Mouse (Mus musculus) activated CD4-positive, CD25-positive, alpha-beta regulatory T cell (primary cell): Measurements from ENCODE around the gene Slc32a1. TPM values are rescaled to one million over a fixed set of nuclear protein-coding genes. Genes with fewer than 3 reads are reported as not detected.

ENCODE experiments used
- polyA plus RNA-seq, 2 experiments: library from polyadenylated mRNA; unstranded; fragments of 100-300 nt; shearing (Covaris generic); gene quantifications; one replicate each; pipeline ENCODE4 v1.2.1; 2017

Gene Slc32a1
- polyA plus RNA-seq = not detected

GRCm38 (mm10) chr2:158610488-158611325 lies at the start of gene Slc32a1:
Slc32a1 (plus strand) TSS chr2:158610767.

GRCm38 (mm10) chr2:158624718-158625222 lies 14.2 kb downstream of the Slc32a1 start, which contains the start of gene Actr5:
Actr5 (plus strand) TSS chr2:158624888.

GRCm38 (mm10) chr2:158665098-158665497 lies 54.5 kb downstream of the Slc32a1 start, which contains the start of gene Ppp1r16b:
Ppp1r16b (plus strand) TSS chr2:158665398.

Other genes with a start within 250 kb of the Slc32a1 start
- under 1 TPM in 1 of 2 experiments, not detected in 1; 0.47 TPM for gene Snhg11, start 235.1 kb upstream of the Slc32a1 start, polyA plus RNA-seq
- 10 to 100 TPM; 29.2 to 33.8 TPM for gene Ralgapb, start 200.9 kb upstream of the Slc32a1 start, polyA plus RNA-seq
- not detected for gene Adig, start 108.2 kb upstream of the Slc32a1 start, polyA plus RNA-seq
- gene Arhgap40, start 98.0 kb upstream of the Slc32a1 start, polyA plus RNA-seq = not detected
- gene Actr5, start 14.1 kb downstream of the Slc32a1 start, polyA plus RNA-seq = 10 to 100 TPM; 31.4 to 37.3 TPM
- 10 to 100 TPM; 29.3 to 47.6 TPM for gene Ppp1r16b, start 54.6 kb downstream of the Slc32a1 start, polyA plus RNA-seq
- gene Fam83d, start 157.3 kb downstream of the Slc32a1 start, polyA plus RNA-seq = 1 to 10 TPM; 2.6 to 4.3 TPM
- gene Dhx35, start 184.0 kb downstream of the Slc32a1 start, polyA plus RNA-seq = 10 to 100 TPM; 11.4 to 12.4 TPM